Mouse (Mus musculus) heart, postnatal 0 days (tissue): ENCODE measurements around the gene Supt6.

Source experiments
- CTCF ChIP-seq: IDR thresholded peaks from 2 replicates; pipeline ENCODE4 v1.5.1; 2016; ENCODE audit warnings: antibody characterized with exemption, control low read depth, low read depth
- EP300 ChIP-seq: IDR thresholded peaks from 2 replicates; pipeline ENCODE4 v1.6.1; 2016; ENCODE audit warnings: antibody characterized with exemption, low read depth

DNA sequence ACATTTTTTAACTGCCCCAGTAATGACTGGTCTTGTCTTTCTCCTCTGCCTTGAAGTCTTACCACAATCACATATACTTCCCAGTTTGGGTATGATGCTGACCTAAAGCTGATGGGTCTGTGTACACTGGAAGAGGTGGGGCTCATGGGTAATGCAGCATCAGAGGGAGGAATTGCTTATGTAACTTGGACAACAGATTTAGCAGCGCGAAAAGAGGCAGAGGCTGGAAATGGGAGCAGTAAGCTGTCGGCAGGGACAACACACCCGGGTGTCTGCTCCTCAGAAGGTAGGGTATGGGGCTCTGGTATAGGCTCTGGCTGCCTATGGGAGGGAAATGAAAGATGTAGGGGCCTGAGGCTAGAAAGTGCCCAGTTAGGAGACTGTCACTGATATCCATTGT, 44.9 kb upstream of the Supt6 start, which contains the start of gene BC030499:
- TF ChIP-seq CTCF (no peak), EP300 (no peak)
